Mouse (Mus musculus): ENCODE data around the gene Ms4a6c.
"Not testable (repeated sequence)": the region's sequence is repeated elsewhere in the genome, so short reads cannot be mapped to it uniquely, and the experiment has no call there.

Gene Ms4a6c

DNA sequence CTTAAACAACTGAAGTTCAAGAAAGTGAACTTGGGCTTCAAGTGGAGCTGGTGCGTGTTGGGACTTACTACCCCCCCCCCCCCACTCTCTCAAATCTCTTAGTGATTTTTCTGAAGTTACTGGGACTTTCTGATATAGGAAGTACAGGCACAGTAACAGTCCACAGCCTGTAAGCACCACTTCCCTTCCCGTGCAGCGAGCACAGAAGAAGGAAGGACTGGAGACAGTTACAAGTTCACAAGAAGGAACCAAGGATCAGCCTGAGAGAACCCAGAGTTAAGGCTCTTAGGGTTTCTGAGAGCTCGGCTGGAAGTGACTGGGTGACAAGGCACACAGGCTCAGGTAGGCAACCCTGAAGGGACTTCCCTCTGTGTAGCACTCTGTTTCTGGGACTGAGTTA, at the start of gene Ms4a6c:
Gene Ms4a6c, plus strand, starts transcription at position 152 of the 400 bp plus-strand sequence.
- not testable (repeated sequence) for DNase-seq (ENCODE audit: low spot score in 2 of 2)

DNA sequence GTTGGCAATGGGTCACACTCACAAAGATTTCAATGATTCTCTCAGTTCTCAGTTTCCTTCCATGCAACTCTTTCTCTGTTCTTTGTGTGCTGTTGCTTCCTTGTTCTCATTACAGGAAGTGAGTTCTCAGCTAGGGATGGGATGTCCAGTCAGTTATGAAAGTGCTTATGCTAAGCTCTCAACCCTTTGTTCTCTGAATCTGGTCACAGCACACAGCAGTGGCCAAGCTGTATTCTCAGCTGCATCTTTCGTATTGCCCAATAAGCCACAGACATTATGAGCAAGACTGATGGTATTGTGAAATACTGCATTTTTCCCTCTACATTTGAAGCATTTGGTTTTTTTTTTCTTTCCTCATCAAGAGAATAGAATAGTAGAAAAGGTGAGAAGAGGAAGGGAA, 38.0 kb upstream of the Ms4a6c start:
- not testable (repeated sequence) for DNase-seq (ENCODE audit: low spot score in 2 of 2)

DNA sequence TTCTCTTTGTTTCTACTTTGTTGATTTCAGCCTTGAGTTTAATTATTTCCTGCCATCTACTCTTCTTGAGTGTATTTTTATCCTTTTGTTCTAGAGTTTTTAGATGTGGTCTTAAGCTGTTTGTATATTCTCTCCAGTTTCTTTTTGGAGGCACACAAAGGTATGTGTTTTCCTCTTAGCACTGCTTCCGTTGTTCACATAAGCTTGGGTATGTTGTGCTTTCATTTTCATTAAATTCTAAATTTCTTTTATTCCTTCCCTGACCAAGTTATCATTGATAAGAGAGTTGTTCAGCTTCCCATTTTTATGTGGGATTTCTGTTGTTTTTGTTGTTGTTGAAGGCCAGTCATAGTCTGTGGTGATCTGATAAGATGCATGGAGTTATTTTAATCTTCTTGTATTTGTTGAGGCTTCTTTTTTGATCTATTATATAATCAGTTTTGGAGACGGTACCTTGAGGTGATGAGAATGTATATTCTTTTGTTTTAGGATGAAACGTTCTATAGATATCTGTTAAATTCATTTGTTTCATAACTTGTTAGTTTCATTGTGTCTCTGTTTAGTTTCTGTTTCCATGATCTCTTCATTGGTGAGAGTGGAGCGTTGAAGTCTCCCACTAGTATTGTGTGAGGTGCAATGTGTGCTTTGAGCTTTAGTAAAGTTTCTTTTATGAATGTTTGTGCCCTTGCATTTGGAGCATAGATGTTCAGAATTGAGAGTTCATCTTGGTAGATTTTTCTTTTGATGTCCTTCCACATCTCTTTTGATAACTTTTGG, 33.9 kb upstream of the Ms4a6c start:
- DNase-seq (ENCODE audit: low spot score in 2 of 2): no peak

DNA sequence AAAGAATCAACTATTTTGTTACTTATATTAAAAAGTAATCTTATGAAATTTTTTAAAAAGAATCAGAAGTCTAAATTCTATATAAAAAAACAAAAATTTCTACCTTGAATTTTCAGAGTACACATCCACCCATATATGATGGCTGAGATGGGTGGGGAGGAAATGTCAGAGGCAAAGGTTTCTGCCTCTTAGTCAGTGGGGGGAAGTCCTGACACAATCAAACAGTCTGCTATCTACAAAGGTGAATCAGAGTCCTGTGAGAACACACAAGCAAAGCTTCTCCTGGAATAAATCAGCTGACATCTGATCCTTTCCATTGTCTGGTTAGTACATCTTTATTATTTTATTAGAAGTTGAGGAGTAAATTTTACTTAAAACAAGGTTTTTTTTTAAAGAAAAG, 25.8 kb upstream of the Ms4a6c start, which contains the start of gene Ms4a4b:
Gene Ms4a4b, plus strand, starts transcription at position 216 of the 400 bp plus-strand sequence.
- no peak for DNase-seq (ENCODE audit: low spot score in 2 of 2)

DNA sequence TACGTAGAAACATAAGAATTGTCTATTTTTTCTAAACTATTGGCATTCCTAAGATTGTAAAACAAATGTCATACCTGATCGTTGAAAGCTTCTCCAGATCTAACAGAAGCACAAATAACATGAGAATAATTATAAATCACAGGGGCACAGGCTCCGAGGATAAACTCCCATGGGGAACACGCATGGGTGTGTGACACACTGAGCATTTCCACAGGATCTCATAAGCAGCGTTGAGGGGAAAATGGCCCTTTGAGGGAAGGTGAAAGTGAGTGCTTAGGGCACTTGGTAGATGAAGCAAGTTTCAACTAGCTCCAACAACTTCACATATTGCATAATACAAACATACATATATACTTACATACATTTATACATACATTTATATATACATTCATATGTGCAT, 25.2 kb upstream of the Ms4a6c start:
- no peak for DNase-seq (ENCODE audit: low spot score in 2 of 2)

DNA sequence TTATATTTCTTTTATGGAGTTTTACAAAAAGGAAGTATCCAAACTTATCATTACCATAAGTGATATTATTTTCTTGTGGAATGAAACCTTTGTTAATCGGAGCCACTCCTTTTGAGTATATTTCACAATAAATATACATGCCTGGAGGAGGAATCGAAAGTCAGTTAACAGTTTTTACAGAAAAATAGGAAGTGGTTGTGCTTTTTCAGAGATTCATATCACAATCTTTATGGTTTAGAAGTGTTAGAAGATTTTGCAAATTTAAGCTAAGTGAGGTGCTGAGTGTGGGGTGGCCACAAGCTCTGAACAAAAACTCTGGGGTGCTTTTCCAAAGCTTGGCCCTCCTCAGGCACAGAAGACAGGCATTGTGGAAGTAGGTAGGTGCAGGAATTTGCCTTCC, 21.9 kb upstream of the Ms4a6c start:
- DNase-seq (ENCODE audit: low spot score in 2 of 2): no peak

DNA sequence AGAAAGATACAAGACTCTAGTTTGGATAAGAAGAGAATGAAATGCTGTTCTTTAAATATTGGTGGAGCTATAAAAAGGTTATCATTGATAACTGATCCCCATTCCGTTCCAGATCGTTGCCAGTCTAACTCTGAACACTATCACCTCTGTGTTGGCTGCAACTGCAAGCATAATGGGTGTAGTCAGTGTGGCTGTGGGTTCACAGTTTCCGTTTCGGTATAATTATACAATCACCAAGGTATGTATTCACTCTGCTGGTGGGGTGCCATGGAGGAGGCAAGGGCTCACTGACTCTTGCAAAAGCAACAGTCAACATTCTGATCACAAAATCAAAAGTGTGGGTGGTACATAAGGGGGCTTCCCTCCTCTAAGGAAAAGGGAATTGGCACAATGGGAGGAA, 10.1 kb upstream of the Ms4a6c start:
- DNase-seq (ENCODE audit: low spot score in 2 of 2): not testable (repeated sequence)

DNA sequence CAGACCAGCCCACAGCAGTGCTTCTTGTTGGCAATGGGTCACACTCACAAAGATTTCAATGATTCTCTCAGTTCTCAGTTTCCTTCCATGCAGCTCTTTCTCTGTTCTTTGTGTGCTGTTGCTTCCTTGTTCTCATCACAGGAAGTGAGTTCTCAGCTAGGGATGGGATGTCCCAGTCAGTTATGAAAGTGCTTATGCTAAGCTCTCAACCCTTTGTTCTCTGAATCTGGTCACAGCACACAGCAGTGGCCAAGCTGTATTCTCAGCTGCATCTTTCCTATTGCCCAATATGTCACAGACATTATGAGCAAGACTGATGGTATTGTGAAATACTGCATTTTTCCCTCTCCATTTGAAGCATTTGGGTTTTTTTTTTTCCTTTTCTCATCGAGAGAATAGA, 4.4 kb upstream of the Ms4a6c start:
- DNase-seq (ENCODE audit: low spot score in 2 of 2): not testable (repeated sequence)

DNA sequence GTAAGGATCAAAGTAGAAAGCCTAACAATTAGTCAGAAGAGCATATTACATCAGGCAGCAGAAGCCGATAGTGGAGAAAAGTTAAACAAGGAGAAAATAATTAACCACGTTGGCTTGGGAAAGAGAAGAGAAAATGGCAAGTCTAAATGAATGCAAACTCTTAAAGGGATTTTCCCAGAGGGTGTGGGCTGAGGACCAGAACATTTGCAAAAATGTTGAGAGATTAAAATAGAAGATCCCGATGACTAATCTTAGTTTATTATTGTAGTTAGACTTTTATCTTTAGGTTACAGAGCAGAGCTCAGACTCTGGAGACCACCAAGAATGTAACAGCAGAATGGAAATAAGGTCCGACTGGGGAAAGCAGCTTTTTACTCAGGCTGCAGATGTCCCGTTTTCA, 2.7 kb upstream of the Ms4a6c start:
- no peak for DNase-seq (ENCODE audit: low spot score in 2 of 2)

DNA sequence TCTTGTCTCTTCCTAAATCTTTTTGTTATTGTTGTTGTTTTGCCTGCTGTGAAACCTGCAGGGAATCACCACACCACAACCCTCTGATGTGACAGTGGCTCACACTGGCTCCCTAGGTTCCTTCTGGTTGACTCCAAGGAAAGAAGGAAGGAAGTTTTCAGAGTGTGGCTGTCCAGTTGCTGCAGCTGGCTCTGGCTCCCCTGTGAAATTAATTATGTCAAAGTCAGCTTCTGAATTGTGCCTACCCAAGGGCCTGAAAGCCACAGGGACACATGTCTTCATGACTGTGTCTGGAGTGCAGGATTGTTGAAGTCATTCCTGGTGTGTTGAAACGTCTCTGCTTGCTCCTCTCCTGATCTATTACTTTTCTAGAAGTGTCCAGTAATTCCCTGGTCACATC, 805 bp upstream of the Ms4a6c start:
- DNase-seq (ENCODE audit: low spot score in 2 of 2): not testable (repeated sequence)

DNA sequence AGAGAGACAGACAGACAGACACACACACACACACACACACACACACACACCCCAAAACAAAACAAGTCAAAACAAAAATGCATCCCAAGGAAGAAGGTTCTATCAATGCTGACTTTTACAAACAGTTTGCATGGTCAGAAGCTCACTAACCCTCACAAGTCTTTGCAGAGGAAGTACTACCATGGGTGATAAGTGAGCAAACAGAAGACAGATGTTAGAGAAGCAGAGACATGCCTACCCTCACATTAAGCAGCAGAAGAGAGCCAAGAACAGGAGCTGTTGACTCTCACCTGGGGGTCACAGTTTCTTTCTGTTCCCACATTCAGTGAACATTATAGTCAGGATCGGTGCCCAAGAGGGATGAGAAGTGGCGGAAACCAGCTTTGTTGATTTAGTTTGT, 10.5 kb downstream of the Ms4a6c start:
- DNase-seq (ENCODE audit: low spot score in 2 of 2): no peak

DNA sequence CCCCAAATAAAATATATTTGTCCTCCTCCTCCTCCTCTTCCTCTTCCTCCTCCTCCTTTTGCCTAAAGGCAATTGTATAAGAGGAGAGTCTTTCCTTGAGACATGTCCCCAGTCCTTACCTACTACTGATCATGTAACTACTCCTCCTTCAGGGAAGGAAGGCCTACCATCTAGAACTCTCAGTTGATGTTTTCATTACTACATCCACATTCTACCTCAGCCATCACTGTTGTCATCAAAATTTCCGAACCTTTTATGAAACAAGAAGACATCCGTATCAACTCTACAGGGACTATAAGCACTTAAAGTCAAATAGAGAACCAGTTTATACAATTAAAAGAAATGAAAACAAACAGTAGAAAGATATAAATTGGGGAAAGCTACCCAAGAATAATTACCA, 13.5 kb downstream of the Ms4a6c start:
- DNase-seq (ENCODE audit: low spot score in 2 of 2): no peak

DNA sequence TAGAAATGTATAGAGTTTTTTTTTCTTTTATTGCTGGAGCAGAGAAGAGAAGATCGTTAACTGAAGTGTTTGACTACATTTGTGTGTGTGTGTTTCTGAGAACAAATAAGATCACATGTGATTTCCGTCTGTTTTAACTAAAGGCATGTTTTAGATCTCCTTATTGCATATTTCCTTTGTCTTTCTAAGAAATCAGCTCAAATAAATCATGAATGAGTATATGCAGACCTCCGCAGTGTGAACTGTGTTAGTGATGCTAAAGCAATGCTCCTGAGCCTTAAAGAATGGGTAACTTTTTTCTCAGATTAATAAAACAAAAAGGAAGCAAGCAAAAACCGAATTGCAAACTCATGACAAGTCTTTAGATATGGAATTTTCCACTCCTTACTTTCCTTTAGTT, 14.8 kb downstream of the Ms4a6c start:
- no peak for DNase-seq (ENCODE audit: low spot score in 2 of 2)

DNA sequence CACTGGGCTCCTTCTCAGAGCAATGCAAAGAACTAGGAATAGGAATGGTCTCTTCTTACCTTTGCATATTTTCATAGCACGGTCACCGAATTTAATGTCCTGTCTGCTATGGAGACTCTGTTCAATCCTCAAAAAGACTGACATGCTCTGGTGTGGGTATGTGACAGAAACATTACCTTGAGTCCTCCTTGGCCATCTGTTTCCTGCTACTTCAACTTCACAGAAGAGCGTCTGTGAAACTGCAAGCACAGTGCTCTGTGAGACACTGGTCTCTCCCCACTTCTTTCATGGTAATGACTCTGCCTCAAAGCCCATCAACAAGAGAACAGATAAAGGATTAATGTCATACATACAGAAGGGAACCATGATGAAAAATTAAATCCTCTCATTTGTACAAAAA, 15.2 kb downstream of the Ms4a6c start:
- no peak for DNase-seq (ENCODE audit: low spot score in 2 of 2)

DNA sequence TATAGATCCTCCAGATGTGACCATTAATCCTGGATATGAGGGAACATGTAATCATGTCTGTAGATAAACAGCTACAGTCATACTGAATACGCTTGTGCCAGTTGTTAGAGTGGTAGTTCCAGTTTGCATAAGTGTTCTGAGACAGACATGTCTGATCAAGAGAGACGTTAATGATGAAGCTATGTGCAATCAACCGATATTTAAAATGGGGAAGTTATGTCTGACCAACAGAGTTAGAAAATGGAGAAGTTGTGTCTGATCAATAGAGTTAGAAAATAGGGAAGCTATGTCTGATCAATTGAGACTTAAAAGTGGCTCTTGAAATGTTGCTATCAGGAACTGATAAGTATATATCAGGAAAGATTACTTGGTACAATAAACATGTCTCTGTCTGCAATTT, 16.1 kb downstream of the Ms4a6c start:
- DNase-seq (ENCODE audit: low spot score in 2 of 2): no peak

DNA sequence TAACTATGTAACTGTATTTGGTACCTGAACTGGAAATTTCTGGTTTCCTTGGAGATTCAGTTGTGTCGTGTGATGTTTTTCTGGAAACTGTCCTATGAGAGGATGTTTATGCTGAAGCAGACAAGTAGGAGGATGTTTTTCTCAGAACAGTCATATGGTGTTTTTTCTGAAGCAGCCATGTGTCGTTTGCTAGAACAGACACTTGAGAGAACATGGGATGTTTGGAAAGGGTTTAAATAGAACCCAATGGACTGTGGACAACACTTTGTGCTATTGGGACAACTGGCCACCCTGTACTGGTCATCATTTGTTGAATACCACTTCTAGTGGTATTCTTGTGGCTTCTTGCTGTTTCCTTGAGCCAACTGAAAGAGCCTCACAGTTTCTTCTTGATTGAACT, 16.6 kb downstream of the Ms4a6c start, which contains the start of gene Gm8369:
Gene Gm8369, plus strand, starts transcription at position 193 of the 400 bp plus-strand sequence.
- DNase-seq (ENCODE audit: low spot score in 2 of 2): peak in 1 of 2 experiments; percentile 11

DNA sequence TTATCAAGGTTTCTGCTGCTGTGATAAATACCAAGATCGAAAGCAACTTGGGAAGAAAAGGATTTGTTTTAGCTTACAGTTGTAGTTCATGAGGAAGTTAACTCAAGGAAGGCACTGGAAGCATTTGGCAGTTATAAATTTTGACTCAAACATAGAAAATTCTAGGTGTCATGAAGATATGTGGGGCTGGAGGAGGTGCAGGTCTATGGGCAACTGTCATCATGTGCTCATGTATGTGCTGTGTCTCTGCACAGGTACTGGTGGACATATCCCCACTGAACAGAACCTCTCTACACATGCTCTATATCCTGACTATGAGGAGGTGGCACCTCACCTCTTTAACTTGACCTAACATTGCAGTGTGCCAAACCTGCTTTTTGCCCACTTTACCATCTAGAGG, 17.4 kb downstream of the Ms4a6c start:
- no peak for DNase-seq (ENCODE audit: low spot score in 2 of 2)

DNA sequence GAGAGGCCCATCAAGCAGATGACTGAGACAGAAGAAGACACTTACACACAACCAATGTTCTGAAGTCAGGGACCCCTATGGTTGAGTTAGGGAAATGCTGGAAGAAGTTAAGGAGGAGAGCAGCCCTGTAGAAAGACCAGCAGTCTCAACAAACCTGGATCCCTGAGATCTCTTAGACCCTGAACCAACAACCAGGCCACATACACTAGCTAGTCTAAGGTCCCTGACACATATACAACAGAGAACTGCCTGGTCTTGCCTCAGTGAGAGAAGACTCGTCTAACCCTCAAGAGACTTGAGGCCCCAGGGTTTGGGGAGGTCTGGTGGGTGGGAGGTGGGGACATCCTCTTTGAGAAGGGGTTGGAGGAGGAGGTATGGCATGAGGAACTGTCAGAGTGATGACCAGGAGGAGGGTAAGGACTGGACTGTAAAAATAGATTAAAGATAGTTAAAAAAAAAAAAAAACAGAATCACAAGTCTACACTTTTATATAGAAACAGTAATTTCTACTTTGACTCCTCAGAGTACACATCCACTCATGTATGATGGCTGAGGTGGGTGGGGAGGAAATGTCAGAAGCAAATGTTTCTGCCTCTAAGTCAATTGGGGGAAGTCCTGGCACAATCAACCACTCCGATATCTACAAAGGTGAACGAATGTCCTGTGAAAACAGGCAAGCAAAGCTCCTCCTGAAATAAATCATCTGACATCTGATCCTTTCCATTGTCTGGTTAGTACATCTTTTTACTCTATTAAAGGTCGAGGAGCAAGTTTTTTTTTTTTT, 22.4 kb downstream of the Ms4a6c start:
- no peak for DNase-seq (ENCODE audit: low spot score in 2 of 2)

DNA sequence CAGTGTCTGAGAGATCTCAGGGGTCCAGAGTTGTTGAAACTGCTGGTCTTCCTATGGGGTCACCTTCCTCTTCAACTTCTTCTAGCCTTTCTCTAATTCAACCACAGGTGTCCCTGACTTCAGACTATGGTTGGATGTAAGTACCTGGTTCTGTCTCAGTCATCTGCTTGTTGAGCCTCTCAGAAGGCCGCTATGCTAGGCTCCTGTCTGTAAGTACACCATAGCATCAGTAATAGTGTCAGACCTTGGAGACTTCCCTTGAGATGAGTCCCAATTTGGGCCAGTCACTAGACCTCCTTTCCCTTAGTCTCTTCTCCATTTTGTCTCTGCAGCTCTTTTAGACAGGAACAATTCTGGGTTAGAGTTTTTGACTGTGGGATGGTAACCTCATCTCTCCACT, 23.5 kb downstream of the Ms4a6c start:
- DNase-seq (ENCODE audit: low spot score in 2 of 2): no peak

DNA sequence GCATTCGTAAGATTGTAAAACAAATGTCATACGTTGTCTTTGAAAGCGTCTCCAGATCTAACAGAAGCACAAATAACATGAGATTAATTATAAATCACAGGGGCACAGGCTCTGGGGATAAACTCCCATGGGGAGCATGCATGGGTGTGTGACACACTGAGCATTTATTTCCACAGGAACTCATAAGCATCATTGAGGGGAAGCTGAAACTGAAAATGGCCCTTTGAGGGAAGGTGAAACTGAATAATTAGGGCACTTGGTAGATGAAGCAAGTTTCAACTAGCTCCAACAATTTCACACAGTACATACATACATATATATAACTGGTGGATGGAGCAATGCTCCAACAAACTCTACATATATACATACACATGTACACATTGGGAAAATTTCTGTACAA, 25.4 kb downstream of the Ms4a6c start:
- DNase-seq (ENCODE audit: low spot score in 2 of 2): no peak

DNA sequence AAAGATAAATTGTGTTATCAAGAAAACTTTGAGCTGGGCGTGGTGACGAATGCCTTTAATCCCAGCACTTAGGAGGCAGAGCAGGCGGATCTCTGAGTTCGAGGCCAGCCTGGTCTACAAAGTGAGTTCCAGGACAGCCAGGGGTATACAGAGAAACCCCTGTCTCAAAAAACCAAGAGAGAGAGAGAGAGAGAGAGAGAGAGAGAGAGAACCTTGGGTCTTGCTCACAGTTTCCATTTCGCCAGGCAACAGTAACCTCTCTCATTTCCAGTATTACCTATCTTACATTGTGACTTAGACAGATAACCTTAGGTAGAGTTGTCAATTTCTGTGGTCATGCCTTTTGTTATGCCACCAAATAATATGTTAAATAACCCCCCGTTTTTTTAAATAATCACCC, 27.2 kb downstream of the Ms4a6c start:
- DNase-seq (ENCODE audit: low spot score in 2 of 2): no peak

DNA sequence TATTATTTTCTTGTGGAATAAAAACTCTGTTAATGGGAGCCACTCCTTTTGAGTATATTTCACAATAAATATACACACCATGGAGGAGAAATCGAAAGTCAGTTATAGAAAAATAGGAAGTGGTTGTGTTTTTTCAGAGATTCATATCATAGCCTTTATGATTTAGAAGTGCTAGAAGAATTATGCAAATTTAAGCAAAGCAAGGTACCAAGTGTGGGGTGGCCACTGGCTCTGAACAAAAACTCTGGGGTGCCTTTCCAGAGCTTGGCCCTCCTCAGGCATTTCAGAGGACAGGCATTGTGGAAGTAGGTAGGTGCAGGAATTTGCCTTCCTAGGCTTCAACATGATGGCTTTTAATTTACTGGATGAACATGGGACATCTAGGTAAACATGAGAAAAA, 28.1 kb downstream of the Ms4a6c start:
- not testable (repeated sequence) for DNase-seq (ENCODE audit: low spot score in 2 of 2)

DNA sequence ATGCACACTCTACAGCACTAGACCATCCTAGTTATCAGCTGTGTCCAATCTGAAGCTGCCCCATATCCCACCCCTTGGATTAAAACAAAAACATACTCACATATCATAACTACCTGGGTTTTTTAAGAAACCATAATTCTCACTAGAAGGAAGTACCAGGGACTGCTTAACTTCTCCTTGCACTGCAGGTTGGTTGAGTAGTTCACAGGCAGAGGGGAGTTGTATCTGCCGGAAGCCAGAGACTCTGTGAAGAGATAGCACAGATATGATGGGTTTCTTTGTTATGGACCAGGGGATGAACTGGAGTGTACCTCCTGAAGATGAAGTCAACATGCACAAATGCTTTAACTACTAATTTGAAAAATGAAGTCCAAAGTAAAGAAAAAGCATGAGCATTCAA, 31.6 kb downstream of the Ms4a6c start:
- DNase-seq (ENCODE audit: low spot score in 2 of 2): no peak
